Mouse (Mus musculus) neural tube, embryonic 12.5 days (tissue): ENCODE measurements around the gene Ppp1r14b. TPM values are rescaled to one million over a fixed set of nuclear protein-coding genes. Genes with fewer than 3 reads are reported as not detected.
A peak's percentile ranks its signal among the peaks of the same experiment; 100 is the strongest.

ENCODE experiments used
- ATAC-seq: fragments of 200-750 bp; cut with Nextera tagmentation; 2 replicates; pipeline ENCODE4 v1.8.0; 2017; ENCODE audit warnings: low read depth, mild to moderate bottlenecking, moderate TSS enrichment, moderate library complexity; ENCODE audit not compliant: low FRiP score
- H3K27ac ChIP-seq: fragments of 300-500 bp; sonication (generic); 2 replicates; pipeline ENCODE4 v1.5.1; 2016
- H3K27me3 ChIP-seq: fragments of 300-500 bp; sonication (generic); replicated peaks from 2 replicates; pipeline ENCODE4 v1.6.1; 2016; ENCODE audit warnings: mild to moderate bottlenecking
- H3K36me3 ChIP-seq: fragments of 300-500 bp; sonication (generic); 2 replicates; pipeline ENCODE4 v1.6.1; 2016; ENCODE audit warnings: mild to moderate bottlenecking
- H3K4me1 ChIP-seq: fragments of 300-500 bp; sonication (generic); 2 replicates; pipeline ENCODE4 v1.6.1; 2016
- H3K4me2 ChIP-seq: fragments of 300-500 bp; sonication (generic); replicated peaks from 2 replicates; pipeline ENCODE4 v1.6.1; 2016; ENCODE audit warnings: mild to moderate bottlenecking
- H3K4me3 ChIP-seq: fragments of 300-500 bp; sonication (generic); 2 replicates; pipeline ENCODE4 v1.5.1; 2016
- H3K9ac ChIP-seq: fragments of 300-500 bp; sonication (generic); 2 replicates; pipeline ENCODE4 v1.6.1; 2016; ENCODE audit warnings: mild to moderate bottlenecking
- H3K9me3 ChIP-seq: fragments of 300-500 bp; sonication (generic); 2 replicates; pipeline ENCODE4 v1.6.1; 2016; ENCODE audit warnings: mild to moderate bottlenecking
- WGBS: fragments of 180-500 bp; shearing (Covaris S2); methylation state at CpG from one replicate; pipeline ENCODE4 v1.1.7; 2016; 5-methylcytosine and 5-hydroxymethylcytosine counted together
- polyA plus RNA-seq: library from polyadenylated mRNA; unstranded; fragments of >200 nt; fragmentation: Nextera tagmentation; extraction: Ambion mirVana; gene quantifications from 2 replicates; pipeline ENCODE4 v1.2.1, GENCODE M21; 2016

The Ppp1r14b gene
- polyA plus RNA-seq, 1 experiment from 2014 or later: 325 TPM

DNA sequence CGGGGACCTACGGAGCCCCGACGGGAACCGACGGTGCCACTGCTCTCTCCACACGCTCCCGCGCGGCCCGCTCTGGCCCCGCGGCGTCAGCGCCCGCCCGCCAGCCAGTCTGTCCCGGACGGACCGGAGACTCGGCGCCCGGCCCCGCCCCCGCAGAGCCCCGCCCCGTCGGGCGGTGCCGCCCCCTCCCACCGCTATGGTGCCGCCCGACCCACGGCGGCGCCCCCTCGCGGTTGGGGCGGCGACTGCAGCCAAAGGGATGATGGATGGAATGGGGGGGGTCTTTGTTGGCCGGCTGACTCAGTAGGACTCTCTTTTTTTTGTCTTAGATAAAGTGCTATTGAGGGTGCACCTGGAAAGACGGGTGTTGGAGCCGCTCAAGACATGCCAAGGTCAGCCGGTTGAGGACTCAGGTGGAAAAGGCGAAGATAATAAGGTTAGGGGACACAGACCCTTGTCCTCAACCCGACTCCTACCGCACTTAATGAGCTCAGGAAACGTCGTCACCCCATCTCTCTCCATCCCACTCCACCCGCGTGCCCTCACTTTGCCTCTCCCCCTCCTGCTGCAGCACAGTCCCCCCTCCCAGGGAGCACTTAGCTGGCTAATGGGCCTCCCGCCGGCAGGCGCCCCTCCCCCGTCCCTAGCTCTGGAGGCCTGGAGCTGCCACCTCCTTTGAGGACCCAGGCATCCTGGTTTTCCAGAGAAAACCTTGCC is 4.9 kb upstream of the Ppp1r14b start:
- under 1% methylated on average over 50 of the region's 55 CpGs for WGBS
- Histone ChIP-seq H3K27me3 (peaks cover 15% of the 10 kb centered on the region), H3K4me1 (peaks cover 38% of the 10 kb centered on the region), H3K9me3 (no peaks in the 10 kb centered on the region), H3K4me3 (peak overlapping the region; percentile 48), H3K4me2 (peak overlapping the region; percentile 62), H3K27ac (no peak overlapping the region), H3K36me3 (peaks cover 2% of the 10 kb centered on the region), H3K9ac (peak overlapping the region; percentile 57)
- ATAC-seq: no peak

DNA sequence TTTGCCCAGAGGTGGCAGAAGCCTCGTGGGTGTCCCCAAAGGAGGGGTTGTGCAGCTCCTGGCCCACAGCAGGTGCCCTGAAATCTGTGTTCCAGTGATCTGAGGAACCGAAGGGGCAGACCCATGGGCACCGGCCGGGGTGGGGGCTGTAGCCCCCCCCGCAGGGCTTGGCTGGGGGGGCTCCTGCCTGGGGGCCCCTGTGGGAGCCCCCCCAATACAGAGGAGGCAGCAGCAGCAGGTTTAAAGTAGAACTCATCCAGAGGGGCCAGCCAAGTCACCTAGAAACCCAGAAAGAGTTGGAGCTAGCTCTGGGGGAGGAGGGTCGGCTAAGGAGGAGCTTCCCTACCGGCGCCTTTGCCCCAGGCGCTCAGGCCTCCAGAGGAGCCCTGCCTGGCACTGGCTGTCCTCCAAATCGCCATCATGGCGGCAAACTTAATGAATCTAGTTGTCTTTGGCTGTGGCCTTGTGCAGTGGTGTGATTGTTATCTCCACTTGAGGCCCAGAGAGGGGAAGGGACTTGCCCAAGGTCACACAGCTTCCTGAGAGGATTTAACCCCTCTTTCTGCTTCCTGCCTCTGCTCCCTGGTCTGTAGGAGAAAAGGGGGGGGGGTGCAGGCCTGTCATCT is 4.2 kb upstream of the Ppp1r14b start:
- Histone ChIP-seq H3K36me3 (no peaks in the 10 kb centered on the region), H3K27me3 (peaks cover 15% of the 10 kb centered on the region), H3K9me3 (no peaks in the 10 kb centered on the region), H3K4me3 (peak overlapping the region; percentile 48; the same call in 1 of the 2 replicates), H3K27ac (no peak overlapping the region), H3K4me2 (peak overlapping the region; percentile 62), H3K9ac (no peak overlapping the region), H3K4me1 (peaks cover 38% of the 10 kb centered on the region)
- 20% methylated on average over 11 of the region's 11 CpGs for WGBS
- no peak for ATAC-seq

DNA sequence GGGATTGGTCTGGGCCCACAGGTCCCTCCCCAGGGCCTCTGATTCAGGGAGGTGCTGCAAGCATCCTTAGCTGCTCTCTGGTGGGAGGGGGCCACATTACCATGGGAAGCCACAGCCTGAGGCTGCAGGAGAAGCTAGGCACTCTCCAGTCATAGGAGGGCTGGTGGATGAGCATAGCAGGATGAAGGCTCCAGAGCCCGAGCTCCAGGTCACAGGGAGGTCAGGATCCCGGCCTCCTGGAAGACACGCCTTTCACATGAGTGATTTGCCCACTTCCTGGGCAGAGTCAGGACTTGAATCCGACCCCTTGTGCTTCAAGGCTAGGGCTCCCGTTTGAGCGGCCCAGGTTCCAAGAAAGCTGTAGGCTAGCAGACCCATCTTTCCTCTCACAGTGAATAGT is 3.1 kb upstream of the Ppp1r14b start:
- Histone ChIP-seq H3K4me3 (no peak overlapping the region), H3K9me3 (no peaks in the 10 kb centered on the region), H3K27me3 (peaks cover 15% of the 10 kb centered on the region), H3K4me1 (peaks cover 48% of the 10 kb centered on the region), H3K27ac (no peak overlapping the region), H3K4me2 (0 out of 2 replicates have a peak overlapping the region, but pooled peaks have one; percentile 7), H3K9ac (0 out of 2 replicates have a peak overlapping the region, but pooled peaks have one; percentile 21), H3K36me3 (0 out of 2 replicates have a peak, but pooled peaks cover under 1% of the 10 kb centered on the region)
- ATAC-seq: no peak
- 22% methylated on average over 6 of the region's 6 CpGs for WGBS

DNA sequence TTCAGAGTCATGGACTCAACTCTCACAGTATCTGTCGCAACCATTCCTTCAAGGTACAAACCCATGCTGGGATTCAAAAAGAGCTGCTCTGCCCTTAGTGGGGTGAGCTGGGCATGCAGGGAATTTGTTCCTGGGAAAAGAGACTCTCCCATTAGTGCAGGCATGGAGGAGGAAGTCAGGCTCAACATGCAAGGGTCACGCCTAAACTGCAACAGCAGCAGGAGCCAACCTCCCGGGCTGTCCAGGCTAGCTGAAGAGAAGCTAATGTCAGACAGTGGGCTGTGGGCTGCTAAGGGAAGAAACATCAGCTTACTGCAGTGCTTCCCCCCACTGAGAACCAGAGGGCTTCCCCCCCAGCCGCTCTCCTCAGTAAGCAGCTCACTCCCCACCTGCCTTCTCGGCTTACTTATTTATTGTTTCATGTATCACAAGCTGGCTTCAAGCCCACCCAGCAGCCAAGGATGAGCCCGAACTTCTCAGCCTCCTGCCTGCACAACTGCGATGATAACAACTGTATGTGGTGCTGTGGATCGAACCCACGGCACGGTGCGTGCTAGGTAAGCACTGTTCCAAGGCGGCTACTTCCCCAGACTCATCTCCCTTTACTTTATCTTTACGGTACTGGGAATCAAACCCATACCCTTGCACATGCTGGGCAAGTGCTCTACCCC is 2.4 kb upstream of the Ppp1r14b start:
- 86% methylated on average over 13 of the region's 13 CpGs for WGBS
- ATAC-seq: no peak
- Histone ChIP-seq H3K4me3 (no peak overlapping the region), H3K9ac (no peak overlapping the region), H3K36me3 (peaks cover 6% of the 10 kb centered on the region), H3K4me2 (no peak overlapping the region), H3K4me1 (peaks cover 54% of the 10 kb centered on the region), H3K27ac (no peak overlapping the region), H3K27me3 (peaks cover 15% of the 10 kb centered on the region), H3K9me3 (no peaks in the 10 kb centered on the region)

DNA sequence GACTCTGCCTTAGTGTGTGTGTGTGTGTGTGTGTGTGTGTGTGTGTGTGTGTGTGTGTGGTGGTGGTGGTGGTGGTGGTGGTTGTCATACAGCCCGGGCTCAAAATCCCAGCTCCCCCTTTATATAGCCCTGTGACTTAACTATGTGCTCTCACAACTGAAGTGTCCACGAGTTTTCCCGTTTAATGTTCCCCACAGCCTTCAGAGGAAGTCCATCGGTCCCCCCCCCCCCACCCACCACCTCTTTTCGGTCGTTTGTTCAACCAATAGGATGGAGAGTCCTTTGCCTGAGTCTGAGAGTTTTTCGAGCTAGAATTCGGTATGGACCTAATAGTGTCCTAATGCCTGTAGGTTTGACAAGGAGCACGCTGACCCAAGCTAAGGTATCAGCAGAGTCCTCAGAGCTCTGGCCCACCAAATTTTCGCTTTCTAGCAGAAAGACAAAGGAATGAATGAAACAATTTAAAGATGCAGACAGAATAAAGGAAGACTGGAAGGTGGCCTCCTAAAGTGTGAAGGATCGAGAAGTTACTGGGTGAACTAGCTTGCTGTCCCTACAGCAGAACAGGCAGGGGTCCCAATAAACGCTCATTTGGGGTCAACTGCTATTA is 1.1 kb upstream of the Ppp1r14b start:
- Histone ChIP-seq H3K4me2 (peak overlapping the region; percentile 76), H3K4me1 (peaks cover 60% of the 10 kb centered on the region), H3K9ac (peak overlapping the region; percentile 89), H3K9me3 (no peaks in the 10 kb centered on the region), H3K4me3 (peak overlapping the region; percentile 67), H3K36me3 (peaks cover 19% of the 10 kb centered on the region), H3K27me3 (peaks cover 9% of the 10 kb centered on the region), H3K27ac (no peak overlapping the region)
- WGBS: 30% methylated on average over 12 of the region's 12 CpGs
- no peak for ATAC-seq

DNA sequence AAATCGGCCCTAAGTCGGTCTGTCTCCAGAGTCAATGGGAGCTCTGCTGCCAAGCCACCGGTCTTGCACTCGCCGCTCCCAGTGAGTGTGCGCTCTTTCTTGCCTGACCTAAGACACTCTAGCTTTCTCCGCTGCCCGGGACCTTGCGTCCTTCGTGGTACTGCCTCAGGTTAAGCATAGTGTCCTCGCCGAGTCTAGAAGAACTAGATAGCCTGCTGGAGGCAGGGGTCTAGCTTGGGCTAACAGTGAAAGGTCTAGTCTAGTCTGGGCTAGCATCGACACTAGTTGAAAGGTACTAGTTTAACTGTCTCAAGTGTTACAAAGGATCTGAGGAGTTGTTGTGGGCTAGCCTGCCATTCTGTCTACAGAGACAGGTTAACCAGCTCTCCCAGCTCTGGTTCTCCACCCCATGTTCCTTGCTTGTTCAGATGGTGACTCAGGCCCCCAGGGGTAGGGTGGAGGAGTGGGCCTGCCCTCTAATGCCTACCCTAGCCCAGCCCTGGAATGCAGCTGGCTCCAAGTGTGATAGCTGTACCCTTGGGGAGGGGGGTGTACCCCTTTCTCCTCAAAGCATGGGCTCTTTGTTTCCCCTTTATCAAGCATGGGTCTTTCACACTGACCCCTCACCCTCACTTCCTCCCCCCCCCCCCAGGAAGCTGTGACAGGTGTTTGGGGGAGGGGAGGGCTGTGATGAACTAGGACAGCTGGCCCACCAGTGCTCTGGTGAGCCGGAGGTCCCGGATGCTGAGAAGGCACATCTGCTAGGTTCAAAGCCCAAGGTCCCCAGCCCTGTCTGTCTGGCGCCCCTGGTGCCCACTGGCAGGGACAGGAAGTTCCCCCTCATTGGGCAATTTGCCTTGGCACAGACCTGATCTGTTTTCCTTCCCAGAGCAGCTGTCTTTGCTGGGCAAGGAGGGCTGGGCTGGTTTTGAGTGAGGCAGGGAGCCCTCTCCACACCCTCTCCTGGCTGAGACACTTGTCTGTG is 1.1 kb downstream of the Ppp1r14b start, which contains the start of gene Plcb3:
TSS of gene Plcb3 (minus strand) at position 934 of the 985 bp plus-strand sequence.
- under 1% methylated on average over 16 of the region's 16 CpGs for WGBS
- ATAC-seq: peak; percentile 19; the same call in 1 of the 2 replicates
- no peaks in the 10 kb centered on the region for H3K9me3 ChIP-seq
- peak within 1 kb of the TSS; percentile 67 for H3K4me3 ChIP-seq
- H3K9ac ChIP-seq: peak within 1 kb of the TSS; percentile 89
- peaks cover 19% of the 10 kb centered on the region for H3K36me3 ChIP-seq
- H3K4me2 ChIP-seq: peak within 1 kb of the TSS; percentile 76
- peaks cover 56% of the 10 kb centered on the region for H3K4me1 ChIP-seq
- peak within 1 kb of the TSS; percentile 81 for H3K27ac ChIP-seq
- H3K27me3 ChIP-seq: no peaks in the 10 kb centered on the region

DNA sequence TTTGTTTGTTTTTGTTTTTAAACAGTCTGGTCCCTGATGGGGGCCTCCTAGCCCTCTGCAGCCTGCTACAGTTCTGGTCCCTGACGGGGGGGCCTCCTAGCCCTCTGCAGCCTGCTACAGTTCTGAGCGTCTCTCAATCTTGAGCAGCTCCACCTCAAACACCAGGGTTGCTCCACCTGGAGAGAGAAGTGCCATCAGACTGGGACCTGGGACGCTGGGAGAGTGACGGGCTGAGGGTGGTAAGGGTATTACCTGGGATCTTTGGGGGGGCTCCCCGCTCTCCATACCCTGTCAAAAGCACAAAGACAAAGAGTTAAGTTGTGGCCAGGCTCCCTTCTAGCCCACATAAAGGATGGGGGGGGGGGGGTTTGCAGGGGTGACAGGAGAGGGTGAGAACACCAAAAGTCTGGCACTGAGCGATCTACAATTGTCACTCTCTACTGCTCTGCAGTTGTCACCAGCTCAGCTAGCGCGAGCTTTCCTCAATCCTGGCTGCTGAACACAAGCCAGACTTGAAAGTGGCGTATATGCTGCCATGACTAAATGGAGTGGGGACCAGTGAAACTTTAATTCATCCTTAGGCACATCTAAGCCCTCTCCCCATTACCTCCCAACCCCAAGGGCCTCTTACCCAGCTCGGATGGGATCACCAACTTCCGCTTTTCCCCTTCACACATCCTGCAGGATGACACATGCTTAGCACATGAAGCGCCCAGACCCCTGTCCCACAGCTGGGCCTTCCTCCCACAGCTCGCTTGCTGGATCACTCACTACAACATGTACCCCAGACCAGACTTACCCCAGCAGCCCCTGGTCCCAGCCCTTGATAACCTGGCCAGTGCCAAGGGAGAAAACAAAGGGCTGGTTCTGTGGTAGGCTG is 3.2 kb downstream of the Ppp1r14b start:
- WGBS: 83% methylated on average over 13 of the region's 13 CpGs
- H3K4me2 ChIP-seq: peak overlapping the region; percentile 77
- peak overlapping the region; percentile 40; the same call in 1 of the 2 replicates for H3K9ac ChIP-seq
- peaks cover 57% of the 10 kb centered on the region for H3K4me1 ChIP-seq
- no peak overlapping the region for H3K27ac ChIP-seq
- peak overlapping the region; percentile 5; the same call in 1 of the 2 replicates for H3K4me3 ChIP-seq
- H3K27me3 ChIP-seq: no peaks in the 10 kb centered on the region
- no peak for ATAC-seq
- no peaks in the 10 kb centered on the region for H3K9me3 ChIP-seq
- H3K36me3 ChIP-seq: peaks cover 27% of the 10 kb centered on the region

DNA sequence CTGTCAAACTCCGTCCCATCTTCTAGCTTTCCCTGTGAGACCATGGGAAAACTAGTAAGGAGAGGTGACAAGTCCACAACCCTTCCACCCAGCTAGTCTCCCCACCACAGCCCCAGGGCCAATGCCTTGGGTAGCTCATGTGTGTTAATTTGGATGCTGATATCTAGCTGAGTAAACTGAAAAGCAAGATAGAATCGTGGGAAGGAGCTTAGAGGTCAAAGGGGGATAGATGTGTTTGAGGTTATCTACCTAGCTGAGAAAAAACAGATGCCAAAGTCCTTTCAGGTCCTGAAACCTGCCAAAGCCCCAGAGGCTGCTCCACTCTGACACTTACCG is 3.8 kb downstream of the Ppp1r14b start:
- Histone ChIP-seq H3K36me3 (peaks cover 31% of the 10 kb centered on the region), H3K4me2 (peak overlapping the region; percentile 77), H3K4me1 (peaks cover 53% of the 10 kb centered on the region), H3K27me3 (no peaks in the 10 kb centered on the region), H3K9me3 (no peaks in the 10 kb centered on the region), H3K9ac (peak overlapping the region; percentile 81), H3K27ac (0 out of 2 replicates have a peak overlapping the region, but pooled peaks have one; percentile 75), H3K4me3 (peak overlapping the region; percentile 69)
- WGBS: 57% methylated on average over 3 of the region's 3 CpGs
- ATAC-seq: no peak

DNA sequence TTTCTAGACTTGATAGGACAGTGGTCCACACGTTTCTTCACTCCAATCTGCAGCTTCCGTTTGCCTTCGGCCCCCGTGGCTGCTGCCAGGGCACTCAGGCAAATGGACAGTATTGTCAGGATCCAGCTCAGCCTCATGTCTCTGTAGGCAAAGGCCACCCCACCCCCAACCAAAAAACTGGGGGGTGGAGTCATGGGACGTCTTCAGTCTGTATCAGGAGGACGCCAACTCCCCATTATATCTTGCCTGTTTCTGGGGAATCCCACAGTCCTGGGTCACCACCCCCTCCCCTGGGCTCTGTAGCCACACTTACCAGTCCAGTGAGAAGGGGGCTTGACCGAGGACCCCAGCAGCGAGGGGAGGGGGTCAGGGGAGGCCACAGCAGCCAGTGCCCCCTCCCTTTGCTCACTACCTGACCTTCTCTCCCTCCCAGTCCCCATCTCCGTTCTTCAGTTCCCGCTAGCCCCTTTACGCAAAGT is 4.3 kb downstream of the Ppp1r14b start:
- no peak for ATAC-seq
- Histone ChIP-seq H3K27me3 (no peaks in the 10 kb centered on the region), H3K4me2 (peak overlapping the region; percentile 77), H3K27ac (peak overlapping the region; percentile 75; the same call in 1 of the 2 replicates), H3K4me3 (peak overlapping the region; percentile 69), H3K9me3 (no peaks in the 10 kb centered on the region), H3K4me1 (peaks cover 49% of the 10 kb centered on the region), H3K36me3 (peaks cover 35% of the 10 kb centered on the region), H3K9ac (peak overlapping the region; percentile 81)
- WGBS: 14% methylated on average over 11 of the region's 11 CpGs
